Mouse (Mus musculus): ENCODE measurements around the gene Poc1a.

Poc1a gene

GRCm38 (mm10) chr9:106301446-106302080 lies 20.7 kb downstream of the Poc1a start:
- DNase-seq (ENCODE audit: low spot score): no peak

GRCm38 (mm10) chr9:106302446-106303150 lies 21.7 kb downstream of the Poc1a start:
- DNase-seq (ENCODE audit: low spot score): no peak

GRCm38 (mm10) chr9:106303460-106303960 lies 22.6 kb downstream of the Poc1a start:
- no peak for DNase-seq (ENCODE audit: low spot score)

GRCm38 (mm10) chr9:106305228-106305627 lies 24.4 kb downstream of the Poc1a start:
- DNase-seq (ENCODE audit: low spot score): no peak

- DNase-seq (ENCODE audit: low spot score): peak; percentile 75
These were observed 25.9 kb downstream of the Poc1a start for GRCm38 (mm10) chr9:106306662-106307351.

- DNase-seq (ENCODE audit: low spot score): no peak
These were observed 27.3 kb downstream of the Poc1a start for GRCm38 (mm10) chr9:106308151-106308550.

- no peak for DNase-seq (ENCODE audit: low spot score)
These were observed 27.7 kb downstream of the Poc1a start for GRCm38 (mm10) chr9:106308555-106308954.

GRCm38 (mm10) chr9:106308983-106309382 lies 28.1 kb downstream of the Poc1a start:
- DNase-seq (ENCODE audit: low spot score): no peak

- no peak for DNase-seq (ENCODE audit: low spot score)
These were observed 29.0 kb downstream of the Poc1a start for GRCm38 (mm10) chr9:106309859-106310258.

GRCm38 (mm10) chr9:106311625-106312191 lies 30.8 kb downstream of the Poc1a start:
- DNase-seq (ENCODE audit: low spot score): no peak

- no peak for DNase-seq (ENCODE audit: low spot score)
These were observed 32.1 kb downstream of the Poc1a start for GRCm38 (mm10) chr9:106312950-106313360.

GRCm38 (mm10) chr9:106314196-106314595 lies 33.3 kb downstream of the Poc1a start:
- no peak for DNase-seq (ENCODE audit: low spot score)

GRCm38 (mm10) chr9:106318074-106318473 lies 37.2 kb downstream of the Poc1a start:
- DNase-seq (ENCODE audit: low spot score): no peak

- DNase-seq (ENCODE audit: low spot score): no peak
These were observed 38.2 kb downstream of the Poc1a start for GRCm38 (mm10) chr9:106319095-106319494.

- DNase-seq (ENCODE audit: low spot score): no peak
These were observed 41.6 kb downstream of the Poc1a start for GRCm38 (mm10) chr9:106322497-106322896.

GRCm38 (mm10) chr9:106326241-106326640 lies 45.4 kb downstream of the Poc1a start:
- DNase-seq (ENCODE audit: low spot score): no peak

- no peak for DNase-seq (ENCODE audit: low spot score)
These were observed 46.4 kb downstream of the Poc1a start for GRCm38 (mm10) chr9:106327125-106327809.

- DNase-seq (ENCODE audit: low spot score): no peak
These were observed 47.3 kb downstream of the Poc1a start for GRCm38 (mm10) chr9:106328068-106328610.

- no peak for DNase-seq (ENCODE audit: low spot score)
These were observed 48.1 kb downstream of the Poc1a start for GRCm38 (mm10) chr9:106328772-106329511.

- DNase-seq (ENCODE audit: low spot score): no peak
These were observed 51.9 kb downstream of the Poc1a start for GRCm38 (mm10) chr9:106332746-106333145.

- DNase-seq (ENCODE audit: low spot score): no peak
These were observed 56.8 kb downstream of the Poc1a start for GRCm38 (mm10) chr9:106337620-106338019.

All from ovary, postnatal 36 days (tissue).